Mouse (Mus musculus) limb, embryonic 13.5 days (tissue): ENCODE results near the gene Megf11. TPM values are rescaled to one million over a fixed set of nuclear protein-coding genes. Genes with fewer than 3 reads are reported as not detected.

ENCODE experiments used
- ATAC-seq: fragments of 200-750 bp; cut with Nextera tagmentation; 2 replicates; pipeline ENCODE4 v1.8.0; 2017; ENCODE audit warnings: low read depth, moderate number of reproducible peaks, moderate TSS enrichment; ENCODE audit not compliant: low FRiP score
- H3K27ac ChIP-seq: fragments of 300-500 bp; sonication (generic); 2 replicates; pipeline ENCODE4 v1.5.1; 2015; ENCODE audit warnings: inconsistent platforms, mild to moderate bottlenecking, moderate library complexity
- H3K27me3 ChIP-seq: fragments of 300-500 bp; sonication (generic); 2 replicates; pipeline ENCODE4 v1.6.1; 2015; ENCODE audit warnings: mild to moderate bottlenecking, inconsistent platforms
- H3K36me3 ChIP-seq: fragments of 300-500 bp; sonication (generic); 2 replicates; pipeline ENCODE4 v1.6.1; 2015; ENCODE audit warnings: inconsistent platforms, mild to moderate bottlenecking, moderate library complexity
- H3K4me1 ChIP-seq: fragments of 300-500 bp; sonication (generic); 2 replicates; pipeline ENCODE4 v1.6.1; 2015; ENCODE audit warnings: inconsistent platforms
- H3K4me2 ChIP-seq: fragments of 300-500 bp; sonication (generic); replicated peaks from 2 replicates; pipeline ENCODE4 v1.6.1; 2015; ENCODE audit warnings: inconsistent platforms, mild to moderate bottlenecking, moderate library complexity
- H3K4me3 ChIP-seq: fragments of 300-500 bp; sonication (generic); 2 replicates; pipeline ENCODE4 v1.5.1; 2015; ENCODE audit warnings: moderate library complexity, mild to moderate bottlenecking, inconsistent platforms
- H3K9ac ChIP-seq: fragments of 300-500 bp; sonication (generic); 2 replicates; pipeline ENCODE4 v1.6.1; 2015; ENCODE audit warnings: mild to moderate bottlenecking, inconsistent platforms
- H3K9me3 ChIP-seq: fragments of 300-500 bp; sonication (generic); 2 replicates; pipeline ENCODE4 v1.6.1; 2016; ENCODE audit warnings: inconsistent platforms
- WGBS: fragments of 180-500 bp; shearing (Covaris S2); methylation state at CpG from one replicate; pipeline ENCODE4 v1.1.7; 2015; 5-methylcytosine and 5-hydroxymethylcytosine counted together
- polyA plus RNA-seq: library from polyadenylated mRNA; unstranded; fragments of >200 nt; fragmentation: Nextera tagmentation; extraction: Ambion mirVana; gene quantifications from 2 replicates; pipeline ENCODE4 v1.2.1, GENCODE M21; 2015

The Megf11 gene
- polyA plus RNA-seq, 1 experiment from 2014 or later: 1.2 TPM

- Histone ChIP-seq H3K4me3 (no peak overlapping the region), H3K9me3 (0 out of 2 replicates have a peak, but pooled peaks cover 6% of the 10 kb centered on the region), H3K4me1 (peaks cover 26% of the 10 kb centered on the region), H3K4me2 (no peak overlapping the region), H3K9ac (no peak overlapping the region), H3K27me3 (0 out of 2 replicates have a peak, but pooled peaks cover 4% of the 10 kb centered on the region), H3K36me3 (no peaks in the 10 kb centered on the region), H3K27ac (no peak overlapping the region)
- no peak for ATAC-seq
Observed at GRCm38 (mm10) chr9:64575658-64576057, 190.2 kb downstream of the Megf11 start.

GRCm38 (mm10) chr9:64576143-64576878 lies 190.9 kb downstream of the Megf11 start:
- peaks cover 26% of the 10 kb centered on the region for H3K4me1 ChIP-seq
- no peak overlapping the region for H3K9ac ChIP-seq
- no peaks in the 10 kb centered on the region for H3K36me3 ChIP-seq
- no peaks in the 10 kb centered on the region for H3K27me3 ChIP-seq
- ATAC-seq: no peak
- 36% methylated on average over 5 of the region's 5 CpGs for WGBS
- H3K27ac ChIP-seq: no peak overlapping the region
- H3K4me2 ChIP-seq: no peak overlapping the region
- H3K9me3 ChIP-seq: 0 out of 2 replicates have a peak, but pooled peaks cover 6% of the 10 kb centered on the region
- H3K4me3 ChIP-seq: no peak overlapping the region

GRCm38 (mm10) chr9:64577156-64577555 lies 191.7 kb downstream of the Megf11 start:
- H3K9me3 ChIP-seq: 0 out of 2 replicates have a peak, but pooled peaks cover 6% of the 10 kb centered on the region

GRCm38 (mm10) chr9:64578014-64578413 lies 192.6 kb downstream of the Megf11 start:
- ATAC-seq: no peak
- Histone ChIP-seq H3K27ac (no peak overlapping the region), H3K36me3 (no peaks in the 10 kb centered on the region), H3K4me1 (peaks cover 18% of the 10 kb centered on the region), H3K4me3 (no peak overlapping the region), H3K9ac (no peak overlapping the region), H3K27me3 (no peaks in the 10 kb centered on the region), H3K9me3 (0 out of 2 replicates have a peak, but pooled peaks cover 6% of the 10 kb centered on the region), H3K4me2 (no peak overlapping the region)

More at GRCm38 (mm10) chr9:64577156-64577555, 191.7 kb downstream of the Megf11 start:
- Histone ChIP-seq H3K27ac (no peak overlapping the region), H3K9ac (no peak overlapping the region), H3K4me1 (peaks cover 22% of the 10 kb centered on the region), H3K36me3 (no peaks in the 10 kb centered on the region), H3K4me2 (no peak overlapping the region), H3K27me3 (no peaks in the 10 kb centered on the region), H3K4me3 (no peak overlapping the region)
- ATAC-seq: no peak
- 44% methylated on average over 3 of the region's 3 CpGs for WGBS

GRCm38 (mm10) chr9:64579306-64579705 lies 193.9 kb downstream of the Megf11 start:
- no peak overlapping the region for H3K9ac ChIP-seq
- 72% methylated on average over 1 of the region's 1 CpGs for WGBS
- no peak for ATAC-seq

GRCm38 (mm10) chr9:64586292-64586691 lies 200.9 kb downstream of the Megf11 start:
- no peaks in the 10 kb centered on the region for H3K36me3 ChIP-seq
- H3K9ac ChIP-seq: no peak overlapping the region
- 40% methylated on average over 5 of the region's 5 CpGs for WGBS
- no peak overlapping the region for H3K4me2 ChIP-seq
- no peaks in the 10 kb centered on the region for H3K4me1 ChIP-seq
- H3K27ac ChIP-seq: no peak overlapping the region
- no peak for ATAC-seq
- H3K9me3 ChIP-seq: no peaks in the 10 kb centered on the region
- no peak overlapping the region for H3K4me3 ChIP-seq
- H3K27me3 ChIP-seq: no peaks in the 10 kb centered on the region

More at GRCm38 (mm10) chr9:64579306-64579705, 193.9 kb downstream of the Megf11 start:
- Histone ChIP-seq H3K9me3 (0 out of 2 replicates have a peak, but pooled peaks cover 6% of the 10 kb centered on the region), H3K4me3 (no peak overlapping the region), H3K4me2 (no peak overlapping the region), H3K36me3 (no peaks in the 10 kb centered on the region), H3K4me1 (peaks cover 18% of the 10 kb centered on the region), H3K27me3 (no peaks in the 10 kb centered on the region), H3K27ac (no peak overlapping the region)

GRCm38 (mm10) chr9:64587991-64588390 lies 202.6 kb downstream of the Megf11 start:
- Histone ChIP-seq H3K4me3 (no peak overlapping the region), H3K9ac (no peak overlapping the region), H3K9me3 (no peaks in the 10 kb centered on the region), H3K4me2 (no peak overlapping the region), H3K27me3 (no peaks in the 10 kb centered on the region), H3K4me1 (no peaks in the 10 kb centered on the region), H3K36me3 (no peaks in the 10 kb centered on the region), H3K27ac (no peak overlapping the region)
- no peak for ATAC-seq
- WGBS: 91% methylated on average over 7 of the region's 7 CpGs

- H3K9me3 ChIP-seq: no peaks in the 10 kb centered on the region
- H3K9ac ChIP-seq: no peak overlapping the region
- H3K27me3 ChIP-seq: 0 out of 2 replicates have a peak, but pooled peaks cover 3% of the 10 kb centered on the region
- no peak overlapping the region for H3K4me3 ChIP-seq
- no peaks in the 10 kb centered on the region for H3K36me3 ChIP-seq
- ATAC-seq: no peak
- H3K4me2 ChIP-seq: no peak overlapping the region
- 0 out of 2 replicates have a peak, but pooled peaks cover 4% of the 10 kb centered on the region for H3K4me1 ChIP-seq
- no peak overlapping the region for H3K27ac ChIP-seq
- 47% methylated on average over 5 of the region's 5 CpGs for WGBS
Observed at GRCm38 (mm10) chr9:64590634-64591041, 205.2 kb downstream of the Megf11 start.

GRCm38 (mm10) chr9:64591436-64591835 lies 206.0 kb downstream of the Megf11 start:
- ATAC-seq: no peak
- Histone ChIP-seq H3K27me3 (peaks cover 3% of the 10 kb centered on the region; the same call in 1 of the 2 replicates), H3K4me1 (0 out of 2 replicates have a peak, but pooled peaks cover 4% of the 10 kb centered on the region), H3K27ac (no peak overlapping the region), H3K9ac (no peak overlapping the region), H3K36me3 (no peaks in the 10 kb centered on the region), H3K9me3 (no peaks in the 10 kb centered on the region), H3K4me2 (no peak overlapping the region), H3K4me3 (no peak overlapping the region)
- 81% methylated on average over 1 of the region's 1 CpGs for WGBS

GRCm38 (mm10) chr9:64594442-64594841 lies 209.0 kb downstream of the Megf11 start:
- Histone ChIP-seq H3K4me2 (no peak overlapping the region), H3K27ac (no peak overlapping the region), H3K4me3 (no peak overlapping the region), H3K36me3 (no peaks in the 10 kb centered on the region), H3K4me1 (0 out of 2 replicates have a peak, but pooled peaks cover 4% of the 10 kb centered on the region), H3K9ac (no peak overlapping the region), H3K9me3 (no peaks in the 10 kb centered on the region), H3K27me3 (peaks cover 3% of the 10 kb centered on the region; the same call in 1 of the 2 replicates)
- 59% methylated on average over 8 of the region's 8 CpGs for WGBS
- ATAC-seq: no peak

- Histone ChIP-seq H3K9ac (no peak overlapping the region), H3K36me3 (no peaks in the 10 kb centered on the region), H3K27ac (no peak overlapping the region), H3K4me2 (no peak overlapping the region), H3K4me3 (no peak overlapping the region), H3K27me3 (peaks cover 3% of the 10 kb centered on the region; the same call in 1 of the 2 replicates), H3K4me1 (0 out of 2 replicates have a peak, but pooled peaks cover 4% of the 10 kb centered on the region), H3K9me3 (no peaks in the 10 kb centered on the region)
- WGBS: 93% methylated on average over 7 of the region's 7 CpGs
- no peak for ATAC-seq
Observed at GRCm38 (mm10) chr9:64598427-64598826, 213.0 kb downstream of the Megf11 start.

GRCm38 (mm10) chr9:64600731-64601130 lies 215.3 kb downstream of the Megf11 start:
- no peak overlapping the region for H3K4me3 ChIP-seq
- H3K36me3 ChIP-seq: no peaks in the 10 kb centered on the region
- WGBS: 75% methylated on average over 2 of the region's 2 CpGs
- no peak overlapping the region for H3K27ac ChIP-seq
- H3K4me2 ChIP-seq: no peak overlapping the region
- no peak for ATAC-seq
- no peaks in the 10 kb centered on the region for H3K9me3 ChIP-seq
- no peak overlapping the region for H3K9ac ChIP-seq
- no peaks in the 10 kb centered on the region; the same call in 1 of the 2 replicates for H3K27me3 ChIP-seq
- peaks cover 19% of the 10 kb centered on the region for H3K4me1 ChIP-seq
